Mouse (Mus musculus) embryonic fibroblast, embryonic 13.5 days (primary cell): ENCODE results near the gene Sebox. TPM values are rescaled to one million over a fixed set of nuclear protein-coding genes. Genes with fewer than 3 reads are reported as not detected.

ENCODE experiments used
- H3K27ac ChIP-seq: 2 replicates; pipeline ENCODE4 v1.5.1; 2012; ENCODE audit warnings: low read length, control low read depth, inconsistent platforms; ENCODE audit not compliant: insufficient read depth
- H3K4me1 ChIP-seq: 2 replicates; pipeline ENCODE4 v1.6.1; 2011; ENCODE audit warnings: low read length; ENCODE audit not compliant: control insufficient read depth, insufficient read depth
- H3K4me3 ChIP-seq: 2 replicates; pipeline ENCODE4 v1.5.1; 2011; ENCODE audit warnings: mild to moderate bottlenecking, control low read depth, low read length; ENCODE audit not compliant: insufficient read depth
- CTCF ChIP-seq: IDR thresholded peaks from 2 replicates; pipeline ENCODE4 v1.5.1; 2011; ENCODE audit warnings: mild to moderate bottlenecking, control low read depth, low read length, moderate library complexity, borderline replicate concordance; ENCODE audit not compliant: insufficient read depth
- POLR2A ChIP-seq: IDR thresholded peaks from 2 replicates; pipeline ENCODE4 v1.6.1; 2011; ENCODE audit warnings: low read depth, mild to moderate bottlenecking, control low read depth, low read length, moderate library complexity
- polyA plus RNA-seq: library from polyadenylated mRNA; stranded (reverse); fragments of >200 nt; gene quantifications from 2 replicates; pipeline ENCODE4 v1.2.4, GENCODE M21; 2011; ENCODE audit warnings: low read depth; ENCODE audit not compliant: missing spikeins, insufficient read length

The Sebox gene
- polyA plus RNA-seq, 1 experiment: not detected

DNA sequence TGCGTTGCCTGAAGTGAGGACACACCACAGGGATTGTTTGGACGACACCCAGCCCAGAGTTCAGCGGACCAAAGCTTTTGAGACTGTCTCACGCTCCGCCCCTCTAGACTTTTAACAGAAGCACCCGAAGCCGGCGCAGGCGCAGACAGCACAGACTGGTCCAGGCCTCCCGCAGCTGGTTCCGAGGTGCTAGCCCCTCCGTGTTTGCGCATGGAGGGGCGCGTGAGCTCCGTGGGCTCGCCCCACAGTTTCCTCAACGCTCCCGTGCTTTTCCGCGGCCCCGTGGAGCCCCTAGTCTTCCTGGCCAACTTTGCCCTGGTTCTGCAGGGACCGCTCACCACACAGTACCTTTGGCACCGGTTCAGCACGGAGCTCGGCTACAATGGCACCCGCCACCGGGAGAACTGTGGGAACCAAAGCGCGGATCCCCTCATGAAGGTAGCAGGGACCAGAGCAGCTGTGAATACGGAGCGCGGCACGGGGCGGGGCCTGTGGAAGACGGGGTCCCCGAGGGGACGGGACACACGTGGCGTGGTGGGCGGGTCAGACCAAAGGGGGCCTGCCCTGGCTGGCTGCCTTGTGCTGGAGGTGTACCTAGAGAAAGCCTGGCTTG lies 37.6 kb upstream of the Sebox start, which contains the start of gene Slc46a1:
Gene Slc46a1, plus strand, starts transcription at position 130 of the 613 bp plus-strand sequence.
- TF ChIP-seq POLR2A (peak; percentile 64), CTCF (no peak)
- Histone ChIP-seq H3K4me3 (peak within 1 kb of the TSS; percentile 72), H3K27ac (peak within 1 kb of the TSS; percentile 62), H3K4me1 (peaks cover 3% of the 10 kb centered on the region; the same call in 1 of the 2 replicates)

DNA sequence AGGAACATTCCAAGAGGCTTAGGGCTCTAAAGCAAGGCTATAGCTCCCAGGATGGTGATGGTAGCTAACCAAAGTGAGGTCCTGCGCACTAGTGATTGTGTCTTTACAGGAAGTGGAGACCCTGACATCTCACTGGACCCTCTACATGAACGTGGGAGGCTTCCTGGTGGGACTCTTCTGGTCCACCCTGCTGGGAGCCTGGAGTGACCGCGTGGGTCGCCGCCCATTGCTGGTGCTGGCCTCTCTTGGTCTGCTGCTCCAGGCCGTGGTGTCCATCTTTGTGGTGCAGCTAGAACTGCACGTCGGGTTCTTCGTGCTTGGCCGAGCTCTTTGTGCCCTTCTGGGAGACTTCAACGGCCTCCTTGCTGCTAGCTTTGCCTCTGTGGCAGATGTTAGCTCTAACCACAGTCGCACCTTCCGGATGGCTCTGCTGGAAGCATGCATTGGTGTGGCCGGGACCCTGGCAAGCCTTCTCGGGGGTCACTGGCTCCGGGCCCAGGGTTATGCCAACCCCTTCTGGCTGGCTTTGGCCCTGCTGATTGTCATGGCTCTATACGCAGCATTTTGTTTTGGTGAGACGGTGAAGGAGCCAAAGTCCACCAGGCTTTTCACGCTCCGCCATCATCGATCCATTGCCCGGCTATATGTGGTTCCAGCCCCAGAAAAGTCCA lies 36.9 kb upstream of the Sebox start:
- no peak for TF ChIP-seq CTCF
- no peak for TF ChIP-seq POLR2A
- peaks cover 3% of the 10 kb centered on the region; the same call in 1 of the 2 replicates for H3K4me1 ChIP-seq
- H3K27ac ChIP-seq: no peak overlapping the region
- peak overlapping the region; percentile 72 for H3K4me3 ChIP-seq

DNA sequence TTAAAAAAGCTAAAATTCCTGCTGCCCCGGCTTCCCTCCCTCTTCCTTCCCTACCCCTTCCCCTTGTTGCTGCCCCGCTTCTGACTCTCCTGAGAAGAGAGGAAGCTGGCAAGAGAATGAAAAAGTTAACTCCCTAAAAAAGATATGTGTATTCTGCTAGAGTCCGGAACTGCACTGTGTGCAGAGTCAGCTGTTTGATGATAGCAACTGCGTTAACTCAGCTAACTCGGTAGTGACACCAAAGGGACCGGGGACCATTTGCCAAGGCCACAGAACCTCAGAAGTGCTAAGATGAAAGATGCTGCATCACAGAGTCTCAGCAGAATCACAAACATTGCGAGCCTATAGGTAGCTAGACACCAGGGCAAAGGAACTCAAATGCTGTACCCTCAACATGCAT lies 35.7 kb upstream of the Sebox start:
- Histone ChIP-seq H3K4me1 (peaks cover 3% of the 10 kb centered on the region; the same call in 1 of the 2 replicates), H3K4me3 (no peak overlapping the region)
- no peak for TF ChIP-seq CTCF

DNA sequence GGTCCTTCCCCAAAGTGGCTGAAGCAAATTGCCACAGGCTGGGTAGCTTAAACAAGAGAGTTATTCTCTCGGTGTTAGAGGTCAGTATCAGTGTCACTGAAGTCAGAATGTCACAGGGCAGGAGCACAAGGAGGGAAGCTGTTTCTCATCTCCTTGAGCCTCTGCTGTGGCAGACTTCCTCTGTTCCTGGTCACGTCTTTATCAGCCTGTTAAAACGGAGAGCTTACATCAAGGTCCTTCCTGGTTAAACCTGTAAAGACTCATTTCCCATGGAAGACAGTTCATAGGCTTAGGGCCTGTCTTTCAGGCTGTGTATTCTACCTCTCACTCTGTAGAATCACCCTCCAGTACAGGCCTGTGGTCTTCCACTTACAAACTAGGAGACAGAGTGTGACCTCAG lies 35.3 kb upstream of the Sebox start:
- H3K4me3 ChIP-seq: no peak overlapping the region
- TF ChIP-seq POLR2A: no peak
- TF ChIP-seq CTCF: no peak
- no peak overlapping the region for H3K27ac ChIP-seq
- peaks cover 3% of the 10 kb centered on the region; the same call in 1 of the 2 replicates for H3K4me1 ChIP-seq

More for the DNA sequence above, 35.7 kb upstream of the Sebox start:
- no peak overlapping the region for H3K27ac ChIP-seq

DNA sequence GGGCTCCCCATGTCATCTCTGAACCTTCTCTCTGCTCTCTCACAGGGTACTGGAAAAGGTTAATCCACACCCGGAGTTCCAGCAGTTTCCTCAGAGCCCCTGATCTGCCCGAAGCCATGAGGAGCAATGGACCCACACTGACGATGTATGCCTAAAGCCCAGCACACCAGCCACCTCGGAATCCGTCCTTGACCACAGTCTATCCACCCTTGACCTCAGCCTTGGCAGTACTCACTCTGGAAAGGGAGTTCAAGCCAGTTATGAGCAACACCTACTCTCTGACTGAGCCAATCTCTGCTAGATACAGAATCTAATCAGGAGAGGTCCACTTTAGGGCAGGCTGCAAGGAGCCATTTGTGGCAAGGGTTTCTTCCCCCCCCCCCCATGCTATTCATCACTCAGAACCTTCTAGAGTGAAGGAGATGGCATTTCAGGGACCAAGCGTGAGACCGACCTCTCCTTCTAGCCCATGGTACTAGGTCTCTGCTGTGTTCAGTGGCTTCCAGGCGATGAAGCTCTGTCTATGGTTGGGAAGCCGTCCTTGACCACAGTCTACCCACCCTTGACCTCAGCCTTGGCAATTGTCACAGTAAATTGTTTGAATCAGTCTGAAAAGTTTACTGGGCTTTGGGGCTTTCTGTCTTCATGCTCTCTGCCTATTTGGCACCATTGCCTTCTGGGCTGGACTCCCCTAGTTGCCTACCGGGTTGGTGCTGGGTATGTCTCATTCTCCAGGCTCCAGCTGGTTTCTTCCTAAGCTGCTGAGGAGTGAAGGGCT lies 31.7 kb upstream of the Sebox start:
- no peaks in the 10 kb centered on the region for H3K4me1 ChIP-seq
- TF ChIP-seq CTCF: no peak
- no peak for TF ChIP-seq POLR2A
- H3K27ac ChIP-seq: no peak overlapping the region
- H3K4me3 ChIP-seq: no peak overlapping the region

DNA sequence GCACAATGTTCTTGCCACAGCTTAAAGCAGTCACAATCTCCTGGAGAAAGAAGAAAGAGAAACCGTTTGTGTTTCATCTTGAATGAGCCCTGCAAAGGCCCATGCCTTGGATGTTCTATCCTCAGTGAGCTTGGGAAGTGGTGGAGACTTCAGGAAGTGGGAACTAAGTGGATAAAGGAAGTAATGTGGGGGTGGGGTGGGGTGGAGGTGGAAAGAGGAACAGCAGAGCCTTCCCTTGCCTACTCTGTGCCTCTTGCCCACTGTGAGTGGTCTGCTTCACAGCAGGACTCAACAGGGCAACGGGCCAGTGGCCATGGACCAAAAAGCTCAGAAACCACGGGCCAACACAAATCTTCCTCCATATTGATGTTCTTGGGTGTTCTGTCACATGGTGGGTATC lies 28.0 kb upstream of the Sebox start:
- Histone ChIP-seq H3K4me1 (no peaks in the 10 kb centered on the region), H3K4me3 (no peak overlapping the region), H3K27ac (no peak overlapping the region)
- no peak for TF ChIP-seq CTCF
- no peak for TF ChIP-seq POLR2A

DNA sequence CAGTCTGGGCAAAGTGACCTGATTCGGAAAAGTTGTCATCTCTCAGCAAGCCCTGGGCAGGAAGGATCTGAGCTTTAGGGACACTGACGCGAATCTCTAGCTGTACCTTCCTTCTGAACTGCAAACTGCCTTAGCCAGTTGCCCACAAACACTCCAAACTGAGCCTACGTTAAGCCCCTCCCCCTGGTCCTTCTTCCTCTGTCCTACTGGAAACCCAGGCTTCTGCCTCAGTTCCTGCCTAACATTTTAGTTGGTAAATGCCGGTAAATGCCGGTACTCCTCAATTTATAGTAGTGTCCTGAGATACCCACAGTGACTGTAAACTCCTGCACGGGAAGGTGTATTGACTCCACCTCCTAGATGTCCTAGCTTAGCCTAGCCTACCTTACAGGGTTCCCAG lies 19.6 kb upstream of the Sebox start:
- Histone ChIP-seq H3K4me3 (no peak overlapping the region), H3K4me1 (no peaks in the 10 kb centered on the region), H3K27ac (no peak overlapping the region)
- TF ChIP-seq POLR2A: no peak
- TF ChIP-seq CTCF: no peak

DNA sequence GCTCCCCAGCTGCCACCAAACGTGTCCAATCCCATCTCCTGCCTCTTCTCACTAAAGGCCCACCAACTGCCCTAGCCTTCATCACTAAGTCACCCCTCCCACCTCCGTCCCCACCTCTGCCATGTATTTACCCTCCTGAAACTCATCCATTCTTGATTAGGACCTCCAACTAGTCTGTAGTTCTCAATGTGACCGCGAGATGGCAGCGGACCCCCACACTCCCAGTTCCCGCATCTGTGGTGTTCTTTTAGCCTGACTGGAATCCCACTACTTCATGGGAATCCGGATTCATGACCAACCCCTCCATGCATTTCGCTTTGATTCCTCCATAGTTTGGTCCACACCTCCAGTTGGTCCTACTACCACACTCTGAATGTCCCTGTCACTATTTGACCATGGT lies 15.1 kb upstream of the Sebox start:
- Histone ChIP-seq H3K27ac (no peak overlapping the region), H3K4me3 (no peak overlapping the region), H3K4me1 (no peaks in the 10 kb centered on the region)
- no peak for TF ChIP-seq POLR2A
- peak; percentile 75; the same call in 1 of the 2 replicates for TF ChIP-seq CTCF

DNA sequence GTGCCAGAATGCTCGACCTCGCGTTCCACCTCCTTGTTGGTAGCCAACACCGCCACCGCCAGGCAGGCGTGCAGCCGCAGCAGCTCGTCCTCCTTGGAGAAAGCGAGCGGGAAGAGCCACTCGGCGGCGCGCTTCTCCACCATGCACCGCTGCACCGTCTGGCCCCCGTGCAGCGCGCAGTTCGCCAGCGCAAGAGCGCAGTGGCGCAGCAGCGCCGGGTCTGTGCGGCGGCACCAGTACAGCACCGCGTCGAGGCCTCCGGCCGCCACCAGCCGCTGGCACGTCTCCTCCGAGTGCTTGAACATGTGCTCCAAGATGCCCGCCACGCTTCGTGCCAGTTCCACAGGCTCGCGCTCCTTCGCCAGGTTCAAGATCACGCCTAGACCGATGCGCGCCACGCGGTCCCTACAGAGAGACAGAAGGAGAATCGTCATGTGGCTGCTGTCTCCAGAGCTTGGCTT lies 12.4 kb upstream of the Sebox start:
- peak; percentile 45; the same call in 1 of the 2 replicates for TF ChIP-seq CTCF
- no peak for TF ChIP-seq POLR2A
- Histone ChIP-seq H3K4me3 (no peak overlapping the region; the same call in 1 of the 2 replicates), H3K4me1 (no peaks in the 10 kb centered on the region), H3K27ac (no peak overlapping the region)
